Mouse (Mus musculus): ENCODE data around the gene Htr5a. TPM values are rescaled to one million over a fixed set of nuclear protein-coding genes. Genes with fewer than 3 reads are reported as not detected.

Gene Htr5a
- polyA plus RNA-seq, 1 experiment from 2014 or later = not detected

- 61% methylated on average over 4 of the region's 4 CpGs for WGBS (ENCODE audit: insufficient replicate concordance)
- Histone ChIP-seq H3K9ac (ENCODE audit: low read depth, low read length) (no peak overlapping the region), H3K4me1 (ENCODE audit: control insufficient read depth, insufficient read depth, low read length) (no peaks in the 10 kb centered on the region), H3K27me3 (ENCODE audit: control insufficient read depth, insufficient read depth, low read length) (no peaks in the 10 kb centered on the region), H3K4me3 (ENCODE audit: low read depth, low read length) (no peak overlapping the region), H3K4me2 (no peak overlapping the region), H3K27ac (ENCODE audit: low read depth, low read length) (no peak overlapping the region), H3K36me3 (ENCODE audit: control insufficient read depth, insufficient read depth, low read length) (no peaks in the 10 kb centered on the region), H3K9me3 (replicated peaks; ENCODE audit: control insufficient read depth, low read length) (no peaks in the 10 kb centered on the region)
- ATAC-seq (replicated peaks; ENCODE audit: insufficient number of reproducible peaks, low FRiP score, low TSS enrichment) = no peak
Measured at GRCm38 (mm10) chr5:27875341-27876105, 33.6 kb downstream of the Htr5a start.

DNA sequence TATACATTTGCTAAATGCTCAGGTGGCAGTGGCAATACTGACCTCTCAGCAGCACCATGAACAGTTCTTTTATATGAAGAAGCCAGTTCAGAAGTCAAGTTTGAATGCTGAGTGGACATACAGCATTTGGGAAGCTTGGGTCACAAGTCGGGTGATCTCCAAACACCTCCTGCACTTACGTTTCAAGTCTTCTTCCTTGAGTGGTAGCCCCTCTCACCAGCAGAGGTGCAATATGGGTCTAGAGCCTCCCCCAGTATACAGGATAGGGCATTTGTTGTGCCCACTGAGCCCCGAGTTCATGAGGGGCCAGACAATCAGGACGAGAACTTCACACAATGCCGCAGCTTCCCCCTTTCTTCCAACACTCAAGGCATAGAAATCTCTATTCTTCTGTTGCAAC lies 36.4 kb downstream of the Htr5a start:
- Histone ChIP-seq H3K4me3 (ENCODE audit: low read depth, low read length) (no peak overlapping the region), H3K27me3 (ENCODE audit: control insufficient read depth, insufficient read depth, low read length) (no peaks in the 10 kb centered on the region), H3K36me3 (ENCODE audit: control insufficient read depth, insufficient read depth, low read length) (no peaks in the 10 kb centered on the region), H3K9ac (ENCODE audit: low read depth, low read length) (no peak overlapping the region), H3K4me2 (no peak overlapping the region), H3K27ac (ENCODE audit: low read depth, low read length) (no peak overlapping the region), H3K9me3 (replicated peaks; ENCODE audit: control insufficient read depth, low read length) (no peaks in the 10 kb centered on the region), H3K4me1 (ENCODE audit: control insufficient read depth, insufficient read depth, low read length) (no peaks in the 10 kb centered on the region)
- 76% methylated on average over 5 of the region's 5 CpGs for WGBS (ENCODE audit: insufficient replicate concordance)
- ATAC-seq (replicated peaks; ENCODE audit: insufficient number of reproducible peaks, low FRiP score, low TSS enrichment) = no peak

- WGBS (ENCODE audit: insufficient replicate concordance) = 81% methylated on average over 3 of the region's 3 CpGs
- H3K9me3 ChIP-seq (replicated peaks; ENCODE audit: control insufficient read depth, low read length) = no peaks in the 10 kb centered on the region
Measured at GRCm38 (mm10) chr5:27879726-27880125, 37.8 kb downstream of the Htr5a start.

DNA sequence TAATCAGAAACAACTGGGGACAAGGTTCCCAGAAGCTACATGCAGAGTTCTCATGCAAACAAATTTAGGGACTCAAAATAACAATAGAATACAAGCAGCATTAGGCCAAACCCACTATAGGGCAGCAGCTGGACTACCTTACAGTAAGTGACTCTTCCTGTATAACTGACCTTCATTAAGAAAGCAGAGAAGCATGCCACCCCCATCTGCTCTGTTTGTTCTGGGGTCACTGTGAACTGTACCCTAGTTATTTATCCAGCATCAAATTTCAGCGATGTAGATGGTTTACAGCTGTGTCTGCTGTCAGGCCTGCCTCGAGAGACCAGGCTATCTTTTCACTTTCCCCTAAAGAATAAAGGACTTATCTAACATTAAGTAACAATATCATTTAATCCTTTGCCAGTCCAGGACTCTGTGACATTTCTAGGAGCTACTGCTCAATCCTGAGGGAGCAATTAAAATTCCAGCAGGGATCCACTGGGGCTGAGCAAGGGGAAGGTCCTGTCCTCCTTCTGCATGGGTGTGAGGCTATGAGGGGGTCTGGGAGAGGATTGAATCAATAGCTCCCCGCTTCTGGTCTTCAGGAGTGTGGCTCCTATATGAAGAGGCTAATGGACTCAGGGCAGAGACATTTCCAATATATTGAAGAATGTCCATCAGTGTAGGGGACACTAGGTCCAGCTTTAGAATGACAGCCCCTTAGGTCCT lies 38.5 kb downstream of the Htr5a start:
- ATAC-seq (replicated peaks; ENCODE audit: insufficient number of reproducible peaks, low FRiP score, low TSS enrichment) = no peak
- H3K36me3 ChIP-seq (ENCODE audit: control insufficient read depth, insufficient read depth, low read length) = no peaks in the 10 kb centered on the region
- no peak overlapping the region for H3K27ac ChIP-seq (ENCODE audit: low read depth, low read length)
- H3K4me3 ChIP-seq (ENCODE audit: low read depth, low read length) = no peak overlapping the region
- H3K4me1 ChIP-seq (ENCODE audit: control insufficient read depth, insufficient read depth, low read length) = no peaks in the 10 kb centered on the region
- no peaks in the 10 kb centered on the region for H3K27me3 ChIP-seq (ENCODE audit: control insufficient read depth, insufficient read depth, low read length)
- no peak overlapping the region for H3K9ac ChIP-seq (ENCODE audit: low read depth, low read length)
- H3K4me2 ChIP-seq = no peak overlapping the region
- no peaks in the 10 kb centered on the region for H3K9me3 ChIP-seq (replicated peaks; ENCODE audit: control insufficient read depth, low read length)
- 49% methylated on average over 3 of the region's 3 CpGs for WGBS (ENCODE audit: insufficient replicate concordance)

More at GRCm38 (mm10) chr5:27879726-27880125, 37.8 kb downstream of the Htr5a start:
- Histone ChIP-seq H3K4me1 (ENCODE audit: control insufficient read depth, insufficient read depth, low read length) (no peaks in the 10 kb centered on the region), H3K27ac (ENCODE audit: low read depth, low read length) (no peak overlapping the region), H3K27me3 (ENCODE audit: control insufficient read depth, insufficient read depth, low read length) (no peaks in the 10 kb centered on the region), H3K9ac (ENCODE audit: low read depth, low read length) (no peak overlapping the region), H3K4me2 (no peak overlapping the region), H3K36me3 (ENCODE audit: control insufficient read depth, insufficient read depth, low read length) (no peaks in the 10 kb centered on the region), H3K4me3 (ENCODE audit: low read depth, low read length) (no peak overlapping the region)
- no peak for ATAC-seq (replicated peaks; ENCODE audit: insufficient number of reproducible peaks, low FRiP score, low TSS enrichment)

DNA sequence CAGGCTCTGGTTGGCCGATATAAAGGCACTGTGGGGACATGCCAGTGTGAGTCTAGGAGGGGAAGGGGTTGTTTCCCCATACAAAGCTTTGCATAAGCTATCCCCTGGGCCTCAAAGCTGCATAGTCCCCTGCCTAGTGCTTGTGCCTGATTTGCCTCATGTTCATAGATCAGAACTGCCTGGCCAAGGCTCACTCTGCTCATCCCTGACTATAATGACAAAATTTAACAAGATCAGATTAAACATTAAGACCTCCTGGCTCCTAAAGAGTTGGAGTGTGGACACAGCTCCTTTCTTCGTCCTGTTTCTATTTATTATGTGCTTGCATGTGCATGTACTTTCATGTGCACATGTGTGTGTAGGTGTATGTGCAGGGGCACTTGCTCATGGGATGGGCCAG lies 39.3 kb downstream of the Htr5a start:
- Histone ChIP-seq H3K36me3 (ENCODE audit: control insufficient read depth, insufficient read depth, low read length) (no peaks in the 10 kb centered on the region), H3K27me3 (ENCODE audit: control insufficient read depth, insufficient read depth, low read length) (no peaks in the 10 kb centered on the region), H3K4me1 (ENCODE audit: control insufficient read depth, insufficient read depth, low read length) (no peaks in the 10 kb centered on the region), H3K4me3 (ENCODE audit: low read depth, low read length) (no peak overlapping the region), H3K4me2 (no peak overlapping the region), H3K27ac (ENCODE audit: low read depth, low read length) (no peak overlapping the region), H3K9ac (ENCODE audit: low read depth, low read length) (no peak overlapping the region), H3K9me3 (replicated peaks; ENCODE audit: control insufficient read depth, low read length) (no peaks in the 10 kb centered on the region)
- 72% methylated on average over 2 of the region's 2 CpGs for WGBS (ENCODE audit: insufficient replicate concordance)
- no peak for ATAC-seq (replicated peaks; ENCODE audit: insufficient number of reproducible peaks, low FRiP score, low TSS enrichment)

GRCm38 (mm10) chr5:27888080-27888479 lies 46.1 kb downstream of the Htr5a start:
- Histone ChIP-seq H3K4me1 (ENCODE audit: control insufficient read depth, insufficient read depth, low read length) (no peaks in the 10 kb centered on the region), H3K27ac (ENCODE audit: low read depth, low read length) (no peak overlapping the region), H3K36me3 (ENCODE audit: control insufficient read depth, insufficient read depth, low read length) (no peaks in the 10 kb centered on the region), H3K27me3 (ENCODE audit: control insufficient read depth, insufficient read depth, low read length) (no peaks in the 10 kb centered on the region), H3K9me3 (replicated peaks; ENCODE audit: control insufficient read depth, low read length) (peaks cover 4% of the 10 kb centered on the region; the same call in 1 of the 2 replicates), H3K4me3 (ENCODE audit: low read depth, low read length) (no peak overlapping the region), H3K4me2 (no peak overlapping the region), H3K9ac (ENCODE audit: low read depth, low read length) (no peak overlapping the region)
- no peak for ATAC-seq (replicated peaks; ENCODE audit: insufficient number of reproducible peaks, low FRiP score, low TSS enrichment)
- WGBS (ENCODE audit: insufficient replicate concordance) = 76% methylated on average over 3 of the region's 3 CpGs

GRCm38 (mm10) chr5:27895961-27896360 lies 54.0 kb downstream of the Htr5a start:
- Histone ChIP-seq H3K9me3 (replicated peaks; ENCODE audit: control insufficient read depth, low read length) (no peaks in the 10 kb centered on the region), H3K9ac (ENCODE audit: low read depth, low read length) (no peak overlapping the region), H3K27ac (ENCODE audit: low read depth, low read length) (no peak overlapping the region), H3K27me3 (ENCODE audit: control insufficient read depth, insufficient read depth, low read length) (no peaks in the 10 kb centered on the region), H3K4me1 (ENCODE audit: control insufficient read depth, insufficient read depth, low read length) (no peaks in the 10 kb centered on the region), H3K4me2 (no peak overlapping the region), H3K4me3 (ENCODE audit: low read depth, low read length) (no peak overlapping the region), H3K36me3 (ENCODE audit: control insufficient read depth, insufficient read depth, low read length) (no peaks in the 10 kb centered on the region)
- 81% methylated on average over 3 of the region's 3 CpGs for WGBS (ENCODE audit: insufficient replicate concordance)
- ATAC-seq (replicated peaks; ENCODE audit: insufficient number of reproducible peaks, low FRiP score, low TSS enrichment) = no peak

DNA sequence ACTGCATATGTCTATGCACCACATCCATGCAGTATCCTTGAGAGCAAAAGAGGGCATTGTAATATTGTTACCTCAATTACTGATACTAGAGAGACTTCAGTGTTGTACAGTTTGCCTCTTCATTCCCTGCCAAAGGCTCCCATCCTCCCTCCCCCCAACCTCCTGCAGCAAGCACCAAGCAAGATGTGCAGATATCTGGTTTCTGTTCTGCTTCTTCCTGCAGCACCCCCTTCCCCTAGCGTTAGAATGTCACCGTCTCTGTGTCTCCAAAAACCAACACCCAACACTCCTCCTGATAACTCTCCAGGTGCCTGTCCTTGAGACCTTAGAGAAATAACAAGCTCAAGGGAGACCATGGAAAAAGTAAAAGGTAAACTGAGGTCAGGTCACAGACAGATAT lies 57.8 kb downstream of the Htr5a start:
- Histone ChIP-seq H3K9me3 (replicated peaks; ENCODE audit: control insufficient read depth, low read length) (no peaks in the 10 kb centered on the region), H3K27ac (ENCODE audit: low read depth, low read length) (no peak overlapping the region), H3K27me3 (ENCODE audit: control insufficient read depth, insufficient read depth, low read length) (no peaks in the 10 kb centered on the region), H3K4me3 (ENCODE audit: low read depth, low read length) (no peak overlapping the region), H3K36me3 (ENCODE audit: control insufficient read depth, insufficient read depth, low read length) (no peaks in the 10 kb centered on the region), H3K4me1 (ENCODE audit: control insufficient read depth, insufficient read depth, low read length) (no peaks in the 10 kb centered on the region), H3K9ac (ENCODE audit: low read depth, low read length) (no peak overlapping the region), H3K4me2 (no peak overlapping the region)
- WGBS (ENCODE audit: insufficient replicate concordance) = 70% methylated on average over 2 of the region's 2 CpGs
- no peak for ATAC-seq (replicated peaks; ENCODE audit: insufficient number of reproducible peaks, low FRiP score, low TSS enrichment)
